ENCODE assay signal across 8 mouse cellular contexts in genomic region chr11:103311960-103312611, GRCm38 (mm10). TPM values are rescaled to one million over a fixed set of nuclear protein-coding genes. Genes with fewer than 3 reads are reported as not detected.
DNase-seq lines count a peak whose midpoint lies in the region; ATAC-seq lines count a peak whose summit lies in the region.

No protein-coding gene starts in this region.

- H3K27me3 ChIP-seq in embryonic facial prominence, embryonic 12.5 days = no peaks in the 10 kb centered on the region
- H3K27me3 ChIP-seq in heart, embryonic 13.5 days (replicated peaks) = no peaks in the 10 kb centered on the region
- no peaks in the 10 kb centered on the region for H3K27me3 ChIP-seq in kidney, embryonic 15.5 days

- H3K4me1 ChIP-seq in embryonic facial prominence, embryonic 12.5 days = peaks cover 15% of the 10 kb centered on the region; the same call in 1 of the 2 replicates
- peaks cover 23% of the 10 kb centered on the region for H3K4me1 ChIP-seq in heart, embryonic 13.5 days
- H3K4me1 ChIP-seq in kidney, embryonic 15.5 days = peaks cover 38% of the 10 kb centered on the region

- peak overlapping the region; percentile 71 for H3K4me2 ChIP-seq in embryonic facial prominence, embryonic 12.5 days (replicated peaks)
- H3K4me2 ChIP-seq in heart, embryonic 13.5 days = peak overlapping the region; percentile 74
- peak overlapping the region; percentile 80 for H3K4me2 ChIP-seq in kidney, embryonic 15.5 days

- under 1% methylated on average over 30 of the region's 30 CpGs for WGBS in embryonic facial prominence, embryonic 12.5 days
- WGBS in heart, embryonic 13.5 days = 2% methylated on average over 30 of the region's 30 CpGs
- WGBS in kidney, embryonic 15.5 days = 2% methylated on average over 30 of the region's 30 CpGs

- peak; percentile 25 to 26 for DNase-seq in left cerebral cortex, postnatal 36 days (ENCODE audit: low spot score in 2 of 2)
- no peak for DNase-seq in left cerebral cortex, adult 8-10 months (ENCODE audit: low spot score in 2 of 2)
- DNase-seq in lung, postnatal 10 days = peak; percentile 84
- DNase-seq in retina, postnatal 1 day = peak; percentile 62
- no peak for DNase-seq in right cerebral cortex, postnatal 36 days (ENCODE audit: low spot score in 2 of 2)

- no peaks in the 10 kb centered on the region for H3K9me3 ChIP-seq in embryonic facial prominence, embryonic 12.5 days
- H3K9me3 ChIP-seq in heart, embryonic 13.5 days = no peaks in the 10 kb centered on the region
- no peaks in the 10 kb centered on the region for H3K9me3 ChIP-seq in kidney, embryonic 15.5 days (replicated peaks)

- peak overlapping the region; percentile 60 for H3K9ac ChIP-seq in embryonic facial prominence, embryonic 12.5 days
- peak overlapping the region; percentile 78 for H3K9ac ChIP-seq in heart, embryonic 13.5 days
- H3K9ac ChIP-seq in kidney, embryonic 15.5 days = peak overlapping the region; percentile 35

- peak overlapping the region; percentile 38 for H3K4me3 ChIP-seq in embryonic facial prominence, embryonic 12.5 days
- peak overlapping the region; percentile 46 for H3K4me3 ChIP-seq in heart, embryonic 13.5 days
- H3K4me3 ChIP-seq in kidney, embryonic 15.5 days (replicated peaks) = peak overlapping the region; percentile 38

- peak overlapping the region; percentile 95 for H3K27ac ChIP-seq in embryonic facial prominence, embryonic 12.5 days
- H3K27ac ChIP-seq in heart, embryonic 13.5 days (replicated peaks) = peak overlapping the region; percentile 80
- H3K27ac ChIP-seq in kidney, embryonic 15.5 days = peak overlapping the region; percentile 86

- intact Hi-C loops in left cerebral cortex, postnatal 36 days (cut with DNase I) = loop anchor here (5.0 kb wide), 1 partner anchor 45 kb away; the partner anchor contains the start of gene Map3k14

- peak; percentile 82 for ATAC-seq in embryonic facial prominence, embryonic 12.5 days (ENCODE audit: insufficient number of reproducible peaks, insufficient read depth, low FRiP score, low TSS enrichment)
- peak; percentile 68; the same call in 1 of the 2 replicates for ATAC-seq in heart, embryonic 13.5 days (ENCODE audit: extremely low read depth, insufficient number of reproducible peaks, low FRiP score, low TSS enrichment)
- ATAC-seq in kidney, embryonic 15.5 days (replicated peaks; ENCODE audit: low FRiP score) = peak; percentile 74

- no peaks in the 10 kb centered on the region for H3K36me3 ChIP-seq in embryonic facial prominence, embryonic 12.5 days
- no peaks in the 10 kb centered on the region for H3K36me3 ChIP-seq in heart, embryonic 13.5 days
- no peaks in the 10 kb centered on the region for H3K36me3 ChIP-seq in kidney, embryonic 15.5 days

RNA-seq across cellular contexts. Expression of gene Map3k14, which starts 44.8 kb away (rescaled TPM):
- total RNA-seq in left cerebral cortex, postnatal 36 days (2021) = 1 to 10 TPM; 3.1 to 4.0 TPM
- 1 to 10 TPM; 3.1 to 6.5 (median 5.0) TPM for total RNA-seq in left cerebral cortex, adult 8-10 months (2022)
- 4.7 and 5.2 TPM in 2 replicates for polyA plus RNA-seq in embryonic facial prominence, embryonic 12.5 days (2016; fragmentation: Nextera tagmentation; extraction: Ambion mirVana)
- 1.8 and 1.9 TPM in 2 replicates for polyA plus RNA-seq in heart, embryonic 13.5 days (2015; fragmentation: Nextera tagmentation; extraction: Ambion mirVana)
- polyA plus RNA-seq in kidney, embryonic 15.5 days (2015; fragmentation: Nextera tagmentation; extraction: Ambion mirVana) = 4.3 and 4.9 TPM in 2 replicates

RNA-seq across cellular contexts. Expression of gene Arhgap27, which starts 51.4 kb away (rescaled TPM):
- 10 to 100 TPM; 11.6 to 12.6 TPM for total RNA-seq in left cerebral cortex, postnatal 36 days (2021)
- total RNA-seq in left cerebral cortex, adult 8-10 months (2022) = 10 to 100 TPM; 17.6 to 21.1 (median 19.1) TPM
- polyA plus RNA-seq in embryonic facial prominence, embryonic 12.5 days (2016; fragmentation: Nextera tagmentation; extraction: Ambion mirVana) = 7.2 and 7.4 TPM in 2 replicates
- 5.6 and 5.8 TPM in 2 replicates for polyA plus RNA-seq in heart, embryonic 13.5 days (2015; fragmentation: Nextera tagmentation; extraction: Ambion mirVana)
- 15.8 and 17.2 TPM in 2 replicates for polyA plus RNA-seq in kidney, embryonic 15.5 days (2015; fragmentation: Nextera tagmentation; extraction: Ambion mirVana)

Comparison
In these comparisons a context has a peak if more than half of its experiments do, and no peak if none do; other contexts are left out.
1. DNase-seq: peak in left cerebral cortex, postnatal 36 days (2 of 2), lung, postnatal 10 days (single experiment) and retina, postnatal 1 day (single experiment); none in left cerebral cortex, adult 8-10 months (0 of 2) and right cerebral cortex, postnatal 36 days (0 of 2).
2. Peak in every context shown above with its lines, with median percentiles within 50 percentile points of each other: ATAC-seq, H3K27ac ChIP-seq, H3K4me2 ChIP-seq, H3K4me3 ChIP-seq and H3K9ac ChIP-seq.